Mouse (Mus musculus): ENCODE measurements around the gene Rnh1.

DNA sequence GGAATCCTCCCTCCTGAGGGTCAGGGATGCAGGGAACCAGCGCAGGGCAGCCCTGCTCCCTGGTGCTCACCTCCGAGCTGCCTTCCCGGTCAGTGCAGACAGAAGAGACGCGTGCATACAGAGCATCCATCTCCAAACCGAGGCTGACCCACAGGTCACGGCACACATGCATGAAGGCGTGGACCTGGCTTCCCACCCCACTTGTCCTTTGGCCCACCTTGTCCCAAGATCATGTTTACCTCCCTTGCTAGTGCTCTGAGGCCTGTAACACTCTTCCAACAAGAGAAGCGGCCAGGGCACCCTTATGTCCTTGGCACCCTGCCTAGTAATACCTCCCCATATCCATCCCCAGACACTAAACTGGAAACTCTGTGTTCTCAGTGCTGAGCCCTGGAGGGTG, 56.8 kb downstream of the Rnh1 start:
- TF ChIP-seq GATA1 (IDR thresholded peaks at IDR 0.05; ENCODE audit: borderline replicate concordance, low read length) (no peak), FLI1 (IDR thresholded peaks at IDR 0.05; ENCODE audit: low read length) (no peak)

Data from megakaryocyte, embryonic 14.5 days (primary cell).